Mouse (Mus musculus) heart, embryonic 16.5 days (tissue): Measurements from ENCODE around the gene Nfasc. TPM values are rescaled to one million over a fixed set of nuclear protein-coding genes. Genes with fewer than 3 reads are reported as not detected.
A peak's percentile ranks its signal among the peaks of the same experiment; 100 is the strongest.

Experiments
- ATAC-seq: fragments of 200-750 bp; cut with Nextera tagmentation; replicated peaks from 2 replicates; pipeline ENCODE4 v1.8.0; 2017; ENCODE audit warnings: moderate number of reproducible peaks; ENCODE audit not compliant: insufficient read depth, low FRiP score; ENCODE audit errors: extremely low read depth
- H3K27ac ChIP-seq: fragments of 300-500 bp; sonication (generic); 2 replicates; pipeline ENCODE4 v1.5.1; 2014; ENCODE audit warnings: mild to moderate bottlenecking, low read length, control low read depth, moderate library complexity
- H3K27me3 ChIP-seq: fragments of 300-500 bp; sonication (generic); 2 replicates; pipeline ENCODE4 v1.6.1; 2014; ENCODE audit warnings: low read length, mixed read lengths; ENCODE audit not compliant: control insufficient read depth, insufficient read depth
- H3K36me3 ChIP-seq: fragments of 300-500 bp; sonication (generic); 2 replicates; pipeline ENCODE4 v1.6.1; 2014; ENCODE audit not compliant: control insufficient read depth, insufficient read depth
- H3K4me1 ChIP-seq: fragments of 300-500 bp; sonication (generic); 2 replicates; pipeline ENCODE4 v1.6.1; 2014; ENCODE audit warnings: low read length, mixed read lengths; ENCODE audit not compliant: control insufficient read depth, insufficient read depth
- H3K4me2 ChIP-seq: fragments of 300-500 bp; sonication (generic); 2 replicates; pipeline ENCODE4 v1.6.1; 2014; ENCODE audit warnings: low read depth, mild to moderate bottlenecking, control low read depth, low read length
- H3K4me3 ChIP-seq: fragments of 300-500 bp; sonication (generic); 2 replicates; pipeline ENCODE4 v1.5.1; 2014; ENCODE audit warnings: mild to moderate bottlenecking, control low read depth, low read length
- H3K9ac ChIP-seq: fragments of 300-500 bp; sonication (generic); 2 replicates; pipeline ENCODE4 v1.6.1; 2014; ENCODE audit warnings: low read length, control low read depth
- H3K9me3 ChIP-seq: fragments of 300-500 bp; sonication (generic); replicated peaks from 2 replicates; pipeline ENCODE4 v1.6.1; 2016; ENCODE audit warnings: low read length; ENCODE audit not compliant: control insufficient read depth
- WGBS: fragments of 180-500 bp; shearing (Covaris S2); extraction: QIAGEN DNeasy Blood & Tissue Kit; methylation state at CpG from one replicate; pipeline ENCODE4 v1.1.7; 2014; 5-methylcytosine and 5-hydroxymethylcytosine counted together
- polyA plus RNA-seq: library from polyadenylated mRNA; unstranded; fragments of >200 nt; fragmentation: Nextera tagmentation; extraction: Ambion mirVana; gene quantifications from 2 replicates; pipeline ENCODE4 v1.2.1, GENCODE M21; 2015

Nfasc gene
- polyA plus RNA-seq, 1 experiment from 2014 or later: 0.38 TPM

GRCm38 (mm10) chr1:132746302-132746701 is 4.7 kb upstream of the Nfasc start:
- Histone ChIP-seq H3K27me3 (peaks cover 22% of the 10 kb centered on the region), H3K4me2 (peak overlapping the region; percentile 19; the same call in 1 of the 2 replicates), H3K27ac (0 out of 2 replicates have a peak overlapping the region, but pooled peaks have one; percentile 4), H3K4me1 (peaks cover 9% of the 10 kb centered on the region), H3K9me3 (no peaks in the 10 kb centered on the region), H3K4me3 (no peak overlapping the region), H3K36me3 (no peaks in the 10 kb centered on the region), H3K9ac (no peak overlapping the region)
- ATAC-seq: peak; percentile 41; the same call in 1 of the 2 replicates
- WGBS: 47% methylated on average over 9 of the region's 9 CpGs

- H3K27ac ChIP-seq: no peak overlapping the region
- peaks cover 11% of the 10 kb centered on the region for H3K4me1 ChIP-seq
These were observed 4.0 kb upstream of the Nfasc start for GRCm38 (mm10) chr1:132745636-132746035.

GRCm38 (mm10) chr1:132739077-132739521 is 2.5 kb downstream of the Nfasc start:
- Histone ChIP-seq H3K27ac (no peak overlapping the region), H3K4me2 (no peak overlapping the region), H3K4me1 (0 out of 2 replicates have a peak, but pooled peaks cover 7% of the 10 kb centered on the region), H3K27me3 (peaks cover 62% of the 10 kb centered on the region), H3K4me3 (no peak overlapping the region), H3K36me3 (no peaks in the 10 kb centered on the region), H3K9me3 (no peaks in the 10 kb centered on the region), H3K9ac (no peak overlapping the region)
- 3% methylated on average over 11 of the region's 11 CpGs for WGBS
- no peak for ATAC-seq

More at GRCm38 (mm10) chr1:132745636-132746035, 4.0 kb upstream of the Nfasc start:
- Histone ChIP-seq H3K27me3 (peaks cover 29% of the 10 kb centered on the region), H3K9me3 (no peaks in the 10 kb centered on the region), H3K36me3 (no peaks in the 10 kb centered on the region), H3K4me3 (no peak overlapping the region), H3K4me2 (no peak overlapping the region), H3K9ac (no peak overlapping the region)
- WGBS: 46% methylated on average over 6 of the region's 6 CpGs
- ATAC-seq: no peak

- Histone ChIP-seq H3K4me1 (no peaks in the 10 kb centered on the region), H3K36me3 (no peaks in the 10 kb centered on the region), H3K27me3 (peaks cover 39% of the 10 kb centered on the region), H3K4me3 (no peak overlapping the region), H3K4me2 (no peak overlapping the region), H3K9me3 (no peaks in the 10 kb centered on the region), H3K27ac (no peak overlapping the region), H3K9ac (no peak overlapping the region)
- WGBS: 21% methylated on average over 4 of the region's 4 CpGs
- ATAC-seq: no peak
These were observed 5.4 kb downstream of the Nfasc start for GRCm38 (mm10) chr1:132736171-132736570.

GRCm38 (mm10) chr1:132733873-132734447 is 7.6 kb downstream of the Nfasc start:
- Histone ChIP-seq H3K9me3 (no peaks in the 10 kb centered on the region), H3K27ac (no peak overlapping the region), H3K4me3 (no peak overlapping the region), H3K36me3 (no peaks in the 10 kb centered on the region), H3K27me3 (peaks cover 20% of the 10 kb centered on the region), H3K4me1 (no peaks in the 10 kb centered on the region), H3K4me2 (no peak overlapping the region), H3K9ac (no peak overlapping the region)
- no peak for ATAC-seq
- WGBS: 27% methylated on average over 9 of the region's 9 CpGs

GRCm38 (mm10) chr1:132732307-132732706 is 9.3 kb downstream of the Nfasc start:
- no peak overlapping the region for H3K9ac ChIP-seq
- H3K36me3 ChIP-seq: no peaks in the 10 kb centered on the region
- WGBS: 79% methylated on average over 12 of the region's 12 CpGs
- no peak overlapping the region for H3K27ac ChIP-seq
- H3K4me3 ChIP-seq: no peak overlapping the region
- peaks cover 12% of the 10 kb centered on the region for H3K27me3 ChIP-seq
- H3K4me2 ChIP-seq: no peak overlapping the region
- H3K4me1 ChIP-seq: no peaks in the 10 kb centered on the region
- no peaks in the 10 kb centered on the region for H3K9me3 ChIP-seq
- ATAC-seq: no peak

GRCm38 (mm10) chr1:132727548-132727947 is 14.0 kb downstream of the Nfasc start:
- Histone ChIP-seq H3K9me3 (no peaks in the 10 kb centered on the region), H3K4me2 (no peak overlapping the region), H3K27me3 (no peaks in the 10 kb centered on the region), H3K27ac (no peak overlapping the region), H3K9ac (no peak overlapping the region), H3K36me3 (no peaks in the 10 kb centered on the region), H3K4me3 (no peak overlapping the region), H3K4me1 (no peaks in the 10 kb centered on the region)
- 55% methylated on average over 2 of the region's 2 CpGs for WGBS
- no peak for ATAC-seq

GRCm38 (mm10) chr1:132722362-132722761 is 19.2 kb downstream of the Nfasc start:
- H3K27ac ChIP-seq: no peak overlapping the region
- H3K9ac ChIP-seq: no peak overlapping the region
- H3K9me3 ChIP-seq: no peaks in the 10 kb centered on the region
- H3K4me3 ChIP-seq: no peak overlapping the region
- peaks cover 7% of the 10 kb centered on the region; the same call in 1 of the 2 replicates for H3K27me3 ChIP-seq
- H3K4me1 ChIP-seq: no peaks in the 10 kb centered on the region
- H3K4me2 ChIP-seq: no peak overlapping the region
- no peak for ATAC-seq
- WGBS: 51% methylated on average over 4 of the region's 4 CpGs
- no peaks in the 10 kb centered on the region for H3K36me3 ChIP-seq

- Histone ChIP-seq H3K4me1 (no peaks in the 10 kb centered on the region), H3K36me3 (no peaks in the 10 kb centered on the region), H3K27ac (no peak overlapping the region), H3K9me3 (no peaks in the 10 kb centered on the region), H3K9ac (no peak overlapping the region), H3K27me3 (peaks cover 7% of the 10 kb centered on the region; the same call in 1 of the 2 replicates), H3K4me3 (no peak overlapping the region), H3K4me2 (no peak overlapping the region)
- no peak for ATAC-seq
- WGBS: 61% methylated on average over 3 of the region's 3 CpGs
These were observed 20.3 kb downstream of the Nfasc start for GRCm38 (mm10) chr1:132721266-132721665.
